Mouse (Mus musculus): Measurements from ENCODE around the gene Rnf186. TPM values are rescaled to one million over a fixed set of nuclear protein-coding genes. Genes with fewer than 3 reads are reported as not detected.

Rnf186 gene
- polyA plus RNA-seq, 1 experiment, result not detected

DNA sequence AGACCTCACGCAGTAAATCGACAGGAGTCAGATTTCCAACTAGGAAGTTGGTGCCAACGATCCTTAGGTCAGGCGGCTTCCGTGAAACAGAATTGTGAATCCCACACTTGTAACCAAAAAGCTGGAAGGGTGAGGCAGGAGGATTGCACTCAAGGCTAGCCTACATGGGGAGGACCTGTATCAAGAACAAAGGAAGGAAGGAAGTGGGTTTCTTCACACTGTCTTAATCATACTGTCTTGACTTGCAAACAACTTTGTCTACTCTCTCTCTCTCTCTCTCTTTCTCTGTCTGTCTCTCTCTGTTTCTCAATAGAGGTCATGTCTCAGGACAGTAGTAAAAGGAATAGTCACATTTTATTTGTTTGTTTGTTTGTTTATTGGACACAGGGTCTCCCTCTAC, 4.2 kb upstream of the Rnf186 start:
- no peak for TF ChIP-seq GATA1 (IDR thresholded peaks at IDR 0.05; ENCODE audit: low read length)

DNA sequence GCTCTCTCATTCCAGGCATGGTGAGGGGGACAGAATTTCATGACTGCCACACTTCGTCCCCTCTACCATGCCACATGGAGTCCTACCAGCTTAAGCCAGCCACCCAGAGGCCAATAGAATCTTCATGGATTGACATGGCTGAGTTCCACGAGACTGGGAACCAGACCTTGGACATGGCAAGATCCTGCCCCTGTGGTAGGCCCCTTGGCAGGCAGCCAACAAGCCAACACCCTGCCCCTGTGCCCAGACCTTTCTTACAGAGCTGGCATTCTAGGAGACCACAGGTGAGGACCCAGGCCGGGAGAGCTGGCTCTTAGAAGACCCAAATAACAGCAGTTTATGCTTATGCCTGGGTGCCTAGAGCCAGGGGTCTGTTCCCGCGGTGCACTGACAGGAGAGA, 1.0 kb upstream of the Rnf186 start:
- TF ChIP-seq GATA1 (IDR thresholded peaks at IDR 0.05; ENCODE audit: low read length), result no peak

DNA sequence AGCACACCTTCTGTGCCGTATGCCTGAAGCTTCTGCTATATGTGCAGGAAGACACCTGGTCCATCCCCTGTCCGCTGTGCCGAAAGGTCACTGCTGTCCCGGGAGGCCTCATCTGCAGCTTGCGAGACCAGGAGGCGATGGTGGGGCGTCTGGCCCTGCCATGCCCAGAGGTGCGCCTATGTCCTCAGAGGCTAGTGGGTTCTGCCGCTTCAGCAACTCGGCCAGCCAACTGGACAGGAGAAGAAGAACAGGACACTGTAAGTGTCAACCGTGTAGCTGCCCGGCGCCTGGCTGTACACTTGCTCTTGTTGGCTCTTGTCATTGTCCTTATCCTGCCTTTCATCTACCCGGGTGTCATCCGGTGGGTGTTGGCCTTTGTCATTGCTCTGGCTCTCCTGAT, 573 bp downstream of the Rnf186 start:
- TF ChIP-seq GATA1 (IDR thresholded peaks at IDR 0.05; ENCODE audit: low read length), result no peak

DNA sequence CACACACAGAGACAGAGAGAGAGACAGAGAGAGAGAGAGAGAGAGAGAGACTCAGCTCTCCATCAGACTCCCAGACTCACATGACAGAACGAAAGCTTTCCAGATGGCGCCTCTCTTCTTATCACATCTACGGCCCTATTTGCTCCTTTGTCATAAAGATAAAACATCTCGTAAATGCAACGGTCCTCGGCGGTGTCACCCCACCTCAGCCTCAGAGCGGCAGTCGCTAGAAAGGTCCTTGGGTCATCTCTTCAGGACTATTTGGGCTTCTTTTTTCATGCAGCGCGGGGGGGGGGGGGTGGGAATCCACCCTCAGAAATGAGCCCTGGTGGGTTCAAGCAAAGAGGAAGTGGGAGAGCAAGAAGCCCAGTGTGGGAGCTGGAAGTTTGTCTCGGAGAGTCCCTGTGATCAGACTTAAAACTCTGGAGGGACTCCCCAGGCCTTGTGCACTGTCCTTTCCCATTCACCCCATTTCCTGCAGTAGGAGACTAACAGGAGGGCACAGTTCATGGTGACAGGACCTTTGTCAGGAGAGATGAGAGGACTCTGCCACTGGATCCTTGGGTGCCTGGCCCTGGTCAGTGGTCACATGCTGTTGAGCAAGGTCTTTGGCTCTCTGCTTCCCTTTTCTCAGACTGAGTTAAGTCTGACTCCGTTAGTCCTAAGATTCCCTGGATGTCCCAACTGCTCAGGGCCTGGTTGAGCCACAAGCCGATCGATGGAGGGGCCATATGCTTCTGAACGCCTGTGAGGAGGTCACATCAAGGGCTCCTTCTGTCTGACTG, 2.1 kb downstream of the Rnf186 start:
- peak; percentile 34 for TF ChIP-seq GATA1 (IDR thresholded peaks at IDR 0.05; ENCODE audit: low read length)

DNA sequence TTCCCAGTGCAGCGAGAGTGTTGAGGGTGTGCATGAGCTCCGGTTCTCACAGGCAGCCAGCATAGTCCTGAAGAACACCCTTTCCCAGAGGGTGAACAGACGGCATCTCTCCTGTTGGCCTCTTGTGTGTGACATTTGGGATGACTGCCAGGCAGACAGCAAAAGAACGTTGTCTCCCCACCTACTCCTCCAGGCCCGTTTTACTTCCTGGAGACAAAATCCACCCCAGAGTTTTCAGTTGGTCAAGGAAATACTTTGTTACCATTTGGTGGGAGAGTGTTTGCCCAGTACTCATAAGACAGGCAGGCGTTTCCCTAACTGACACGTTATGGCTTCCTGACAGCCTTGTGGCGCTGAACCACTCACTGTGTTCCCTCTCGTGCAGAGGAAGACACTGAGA, 2.8 kb downstream of the Rnf186 start:
- TF ChIP-seq GATA1 (IDR thresholded peaks at IDR 0.05; ENCODE audit: low read length), result no peak

DNA sequence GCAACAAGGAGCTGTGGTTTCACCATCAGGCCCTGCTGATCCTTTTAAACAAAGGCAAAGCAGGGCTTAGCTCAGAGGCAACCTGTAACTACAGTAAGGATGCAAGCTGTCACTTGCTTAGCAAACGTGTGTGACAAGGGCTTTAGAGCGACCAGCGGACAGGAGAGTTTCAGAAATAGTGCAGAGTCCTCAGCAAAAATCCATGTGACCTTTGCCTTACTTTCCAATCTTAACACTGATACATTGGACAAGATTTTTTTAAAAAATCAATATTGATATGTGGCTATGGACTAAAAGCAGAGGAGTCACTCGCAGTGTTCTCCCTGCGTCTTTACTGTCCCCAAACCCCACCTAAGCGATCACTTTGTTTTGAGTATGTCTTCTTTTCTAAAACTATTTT, 4.5 kb downstream of the Rnf186 start:
- no peak for TF ChIP-seq GATA1 (IDR thresholded peaks at IDR 0.05; ENCODE audit: low read length)

DNA sequence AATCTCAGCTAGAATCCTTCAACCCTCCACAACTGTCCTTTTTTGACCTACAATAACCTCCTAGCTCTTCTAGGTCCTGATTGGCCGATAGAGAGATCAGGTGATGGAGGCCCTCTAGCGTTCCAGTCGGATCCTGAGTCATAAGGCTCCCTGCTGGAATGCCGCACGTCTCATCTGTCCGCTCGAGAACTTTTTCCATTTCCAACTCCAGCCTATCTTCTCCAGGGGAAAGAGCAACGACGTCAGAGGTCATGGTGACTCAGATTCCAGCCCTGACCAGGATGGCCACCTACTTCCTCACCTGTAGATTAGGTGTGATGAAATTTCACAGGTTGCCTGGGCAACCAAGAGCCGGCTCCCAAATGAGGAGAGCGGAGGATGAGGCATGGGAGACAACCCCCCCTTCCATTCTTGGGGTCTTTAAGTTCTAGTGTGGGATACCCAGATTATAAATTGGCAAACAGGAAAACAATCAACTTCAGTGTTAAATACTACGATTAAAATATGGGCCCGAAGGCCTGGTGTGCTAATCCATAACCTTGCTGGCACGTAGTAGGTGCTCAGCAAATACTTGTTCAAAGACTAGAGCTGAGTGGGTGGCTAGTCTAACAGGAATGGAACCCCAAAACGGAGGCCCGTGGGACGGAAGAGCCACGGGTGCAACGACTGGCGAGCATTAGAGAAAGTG, 5.4 kb downstream of the Rnf186 start:
- TF ChIP-seq GATA1 (IDR thresholded peaks at IDR 0.05; ENCODE audit: low read length), result no peak

DNA sequence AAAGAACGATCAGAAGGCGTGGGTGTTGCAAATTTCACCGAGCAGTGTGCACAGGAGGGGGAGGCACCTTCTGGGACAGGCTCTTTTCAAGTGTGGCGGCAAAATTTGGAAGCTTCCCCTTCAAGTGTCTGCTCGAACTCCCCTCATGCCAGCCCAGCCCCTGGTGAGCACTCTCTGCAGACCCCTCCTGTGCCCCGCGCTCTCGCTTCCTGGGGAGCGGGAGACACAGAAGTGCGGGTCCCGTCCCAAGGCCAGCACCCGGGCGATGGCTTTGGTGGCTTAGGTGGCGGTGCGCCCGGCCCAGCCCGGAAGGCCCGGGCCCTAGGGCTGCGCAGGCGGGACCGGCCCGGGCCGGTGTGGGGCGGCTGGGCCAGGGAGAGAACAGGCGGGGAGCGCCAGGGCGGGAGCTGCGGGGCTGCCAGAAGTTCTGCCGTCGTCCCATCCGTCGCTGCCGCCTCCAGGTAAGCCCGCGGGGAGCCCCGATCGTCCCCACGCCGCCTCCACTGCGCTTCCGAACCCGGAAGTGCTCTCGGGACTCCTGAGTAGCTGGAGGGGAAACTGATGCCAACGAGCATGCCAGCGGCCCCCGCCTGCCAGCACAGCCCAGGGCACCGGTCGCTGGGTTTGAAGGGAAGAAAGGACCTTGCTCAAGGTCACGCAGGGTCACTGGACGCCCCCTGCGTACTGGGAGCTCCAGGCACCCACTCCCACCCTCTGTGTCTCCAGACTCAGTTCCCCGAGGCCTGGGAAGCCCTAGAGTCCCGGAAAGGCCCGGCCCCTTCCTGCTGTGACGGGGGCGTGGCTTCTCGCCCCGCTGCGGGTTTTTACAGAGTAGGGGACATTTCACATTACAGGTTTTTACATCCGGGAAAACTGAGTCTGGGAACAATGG, 6.2 kb downstream of the Rnf186 start, which contains the start of gene Tmco4:
Tmco4 (plus strand) TSS at position 62 of the 892 bp plus-strand sequence.
- TF ChIP-seq GATA1 (IDR thresholded peaks at IDR 0.05; ENCODE audit: low read length), result no peak

DNA sequence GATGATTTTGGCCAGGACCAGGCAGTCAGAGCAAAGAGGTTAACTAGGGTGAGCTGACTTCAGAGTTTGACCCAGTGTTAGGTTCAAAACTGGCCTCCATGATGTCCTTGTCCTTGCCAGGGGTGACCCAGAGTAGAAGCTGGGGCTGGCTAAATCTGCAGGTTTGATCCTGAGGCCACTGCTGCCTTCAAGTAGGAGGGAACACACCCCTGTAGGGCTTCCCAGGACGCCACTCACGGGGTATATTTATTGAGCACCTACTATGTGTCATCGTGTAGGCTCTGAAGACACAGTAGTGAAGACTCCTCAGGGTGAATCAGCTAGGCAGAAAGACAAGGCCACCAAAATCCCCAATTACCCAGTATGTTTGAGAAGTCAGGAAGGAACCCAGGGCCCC, 6.8 kb downstream of the Rnf186 start:
- TF ChIP-seq GATA1 (IDR thresholded peaks at IDR 0.05; ENCODE audit: low read length), result no peak

DNA sequence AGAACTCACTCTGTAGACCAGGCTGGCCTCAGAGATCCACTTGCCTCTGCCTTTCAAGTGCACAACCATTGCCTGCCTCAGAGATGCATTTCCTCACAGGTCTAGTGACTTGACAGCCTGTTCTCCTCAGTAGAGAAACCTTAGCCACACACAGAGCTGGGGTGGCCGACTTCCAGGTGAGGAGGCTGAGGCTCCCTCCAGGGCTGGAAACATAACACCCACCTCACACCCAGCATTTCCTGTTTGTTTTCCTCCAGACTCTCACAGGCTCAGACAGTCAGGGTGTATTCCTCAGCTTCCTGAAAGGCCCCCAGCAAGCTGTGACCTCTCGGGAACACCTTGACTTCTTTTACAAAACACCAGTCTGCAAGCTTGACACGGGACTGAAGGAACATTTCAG, 8.3 kb downstream of the Rnf186 start:
- TF ChIP-seq GATA1 (IDR thresholded peaks at IDR 0.05; ENCODE audit: low read length), result no peak

DNA sequence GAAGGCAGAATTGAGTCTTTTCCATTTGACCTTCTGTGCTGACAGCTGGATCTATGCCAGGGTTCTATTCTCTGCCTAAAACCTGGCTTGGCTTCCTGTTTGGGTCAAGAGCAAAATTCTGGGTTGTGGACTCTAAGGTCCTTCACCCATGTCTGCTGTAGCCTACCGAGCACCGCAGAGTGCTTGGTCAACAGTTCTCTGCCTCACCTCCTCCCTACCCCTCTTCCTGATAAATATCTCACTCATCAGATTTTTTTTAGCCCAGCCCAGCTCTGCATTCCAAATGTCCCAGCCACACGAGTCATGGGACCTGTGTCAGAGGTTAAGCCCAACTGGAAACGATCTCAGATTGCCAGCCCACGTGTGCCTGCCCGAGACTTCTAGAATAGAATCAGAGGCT, 9.1 kb downstream of the Rnf186 start:
- TF ChIP-seq GATA1 (IDR thresholded peaks at IDR 0.05; ENCODE audit: low read length), result no peak

DNA sequence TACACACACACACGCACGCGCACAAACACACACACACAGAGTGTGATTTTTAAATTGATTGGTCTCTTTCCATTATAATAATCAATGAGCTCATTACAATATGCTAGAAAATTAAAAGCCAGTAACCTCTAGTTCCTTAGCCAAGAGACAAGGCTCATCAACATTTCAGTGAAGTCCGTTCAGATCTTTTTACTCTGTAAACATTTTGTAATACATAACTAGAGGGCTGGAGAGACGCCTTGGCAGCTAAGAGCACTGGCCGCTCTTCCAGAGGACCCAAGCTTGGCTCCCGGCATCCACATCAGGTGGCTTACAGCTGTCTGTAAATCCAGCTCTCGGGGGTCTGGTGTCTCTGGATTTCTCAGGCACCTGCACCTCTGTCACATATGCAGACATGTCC, 13.1 kb downstream of the Rnf186 start:
- TF ChIP-seq GATA1 (IDR thresholded peaks at IDR 0.05; ENCODE audit: low read length), result no peak

DNA sequence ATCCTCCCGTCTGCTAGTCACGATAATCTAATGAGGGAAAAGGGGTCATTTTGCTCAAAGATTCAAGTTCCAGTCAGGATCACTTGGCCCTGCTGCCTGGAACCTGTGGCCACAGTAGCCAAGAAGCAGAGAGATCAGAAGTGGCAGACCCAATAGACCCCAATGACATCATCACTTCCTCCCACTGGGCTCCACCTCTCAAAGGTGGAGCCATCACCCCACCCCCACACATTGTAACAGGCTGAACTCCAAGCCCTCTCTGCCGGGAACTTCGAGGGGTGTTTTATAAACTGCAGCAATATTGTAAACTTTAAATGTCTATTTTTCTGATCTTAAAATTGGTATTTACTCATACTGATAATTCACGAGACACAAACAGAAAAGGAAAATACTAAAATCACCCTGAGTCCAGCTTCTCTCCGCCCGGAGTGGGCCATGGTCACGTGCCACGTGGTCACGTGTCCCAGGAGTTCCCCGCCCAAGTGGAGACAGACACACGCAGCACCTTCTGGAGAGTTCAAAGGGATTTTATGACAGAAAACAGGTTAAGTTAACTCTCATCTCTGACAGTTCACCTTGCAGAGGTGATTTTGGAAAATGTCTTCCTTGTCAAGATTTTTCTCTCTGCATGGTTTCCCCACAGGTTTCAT, 14.0 kb downstream of the Rnf186 start:
- no peak for TF ChIP-seq GATA1 (IDR thresholded peaks at IDR 0.05; ENCODE audit: low read length)

DNA sequence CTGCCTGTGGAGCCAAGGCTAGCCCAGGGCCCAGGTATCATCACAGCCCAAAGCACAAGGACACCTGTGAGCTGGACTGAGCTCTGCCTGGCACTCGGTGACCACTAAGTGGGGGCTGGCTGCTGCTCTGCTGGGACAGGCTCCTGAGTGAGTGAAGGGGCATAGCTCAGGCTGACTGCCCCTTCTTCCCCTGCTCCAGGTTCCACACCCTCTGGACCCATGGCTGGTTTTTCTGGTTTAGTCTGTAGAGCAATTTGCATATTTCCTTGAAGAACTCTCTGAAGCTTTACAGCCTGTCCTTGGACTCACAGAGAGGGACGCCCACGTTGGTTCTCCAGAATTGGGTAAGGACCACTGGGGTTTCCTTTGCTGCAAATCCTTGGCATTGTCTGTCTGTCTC, 16.5 kb downstream of the Rnf186 start:
- no peak for TF ChIP-seq GATA1 (IDR thresholded peaks at IDR 0.05; ENCODE audit: low read length)

DNA sequence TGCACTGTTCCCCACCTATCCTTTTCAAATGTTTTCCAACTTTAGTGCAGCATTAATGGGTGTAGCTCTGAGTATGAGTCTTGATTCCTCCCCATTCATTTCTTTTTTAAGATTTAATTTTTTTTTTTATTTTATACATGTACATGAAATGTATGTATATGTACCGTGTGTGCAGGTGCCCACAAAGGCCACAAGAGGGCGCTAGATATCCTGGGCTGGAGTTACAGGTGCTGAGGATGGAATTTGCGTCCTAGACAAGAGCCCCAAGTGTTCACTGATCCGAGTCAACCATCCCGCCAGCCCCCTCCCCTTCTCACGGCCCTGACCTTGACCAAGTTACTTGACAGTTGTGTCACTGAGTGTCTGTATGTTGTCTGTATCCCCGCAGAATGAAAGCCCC, 17.8 kb downstream of the Rnf186 start:
- TF ChIP-seq GATA1 (IDR thresholded peaks at IDR 0.05; ENCODE audit: low read length), result no peak

DNA sequence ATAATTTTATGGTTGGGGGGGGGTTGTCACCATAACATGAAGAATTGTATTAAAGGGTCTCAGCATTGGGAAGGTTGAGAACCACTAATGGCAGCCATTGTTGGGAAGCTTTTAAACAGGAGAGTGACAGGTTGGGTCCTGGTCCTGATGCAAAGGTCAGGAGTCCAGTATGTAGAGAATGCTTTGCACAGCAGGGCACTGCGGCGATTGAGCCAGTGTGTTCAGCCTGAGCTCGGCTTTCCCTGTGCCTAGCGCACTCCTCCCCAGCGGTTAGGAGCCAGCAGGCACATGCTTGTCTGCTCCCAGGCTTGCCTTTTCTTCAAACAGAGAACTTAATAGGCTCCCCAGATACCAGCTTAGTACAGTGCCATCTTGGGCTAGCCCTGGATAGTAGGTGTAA, 19.4 kb downstream of the Rnf186 start:
- no peak for TF ChIP-seq GATA1 (IDR thresholded peaks at IDR 0.05; ENCODE audit: low read length)
